Mouse (Mus musculus): ENCODE measurements around the gene Ttpal.

The Ttpal gene

GRCm38 (mm10) chr2:163661371-163661850 is 59.3 kb downstream of the Ttpal start:
- no peak for DNase-seq (ENCODE audit: low spot score in 2 of 2)

- no peak for DNase-seq (ENCODE audit: low spot score in 2 of 2)
Measured at GRCm38 (mm10) chr2:163662076-163662475, 60.0 kb downstream of the Ttpal start.

GRCm38 (mm10) chr2:163662698-163663221 is 60.6 kb downstream of the Ttpal start:
- no peak for DNase-seq (ENCODE audit: low spot score in 2 of 2)

- no peak for DNase-seq (ENCODE audit: low spot score in 2 of 2)
Measured at GRCm38 (mm10) chr2:163663930-163664329, 61.8 kb downstream of the Ttpal start.

GRCm38 (mm10) chr2:163667045-163667444 is 64.9 kb downstream of the Ttpal start:
- no peak for DNase-seq (ENCODE audit: low spot score in 2 of 2)
